Mouse (Mus musculus): Measurements from ENCODE around the gene Gm2016. TPM values are rescaled to one million over a fixed set of nuclear protein-coding genes. Genes with fewer than 3 reads are reported as not detected.

Gene Gm2016
- not detected in 2 replicates for polyA plus RNA-seq (2012; ENCODE audit: low replicate concordance)

GRCm38 (mm10) chr12:87873772-87874171 is at the start of gene Gm2016:
Gene Gm2016, plus strand, starts transcription at chr12:87874072.

GRCm38 (mm10) chr12:87842239-87842638 is 31.6 kb upstream of the Gm2016 start, which contains the start of gene Gm2001:
Gene Gm2001, minus strand, starts transcription at chr12:87842339.

GRCm38 (mm10) chr12:87895070-87895469 is 21.2 kb downstream of the Gm2016 start, which contains the start of gene Gm2022:
Gene Gm2022, plus strand, starts transcription at chr12:87895370.

GRCm38 (mm10) chr12:87919721-87920120 is 45.8 kb downstream of the Gm2016 start, which contains the start of gene Gm2035:
Gene Gm2035, minus strand, starts transcription at chr12:87919857.

Other genes starting within 250 kb of the Gm2016 start
- gene Gm16381, start 229.5 kb upstream of the Gm2016 start, polyA plus RNA-seq (2012; ENCODE audit: low replicate concordance): not detected in 2 replicates
- gene Gm21319, start 98.3 kb upstream of the Gm2016 start, polyA plus RNA-seq (2012; ENCODE audit: low replicate concordance): not detected in 2 replicates
- not detected in 2 replicates for gene Gm21936, start 78.6 kb upstream of the Gm2016 start, polyA plus RNA-seq (2012; ENCODE audit: low replicate concordance)
- gene BB287469, start 57.5 kb upstream of the Gm2016 start, polyA plus RNA-seq (2012; ENCODE audit: low replicate concordance): not detected in 2 replicates
- not detected in 2 replicates for gene Gm2001, start 31.7 kb upstream of the Gm2016 start, polyA plus RNA-seq (2012; ENCODE audit: low replicate concordance)
- gene Gm2022, start 21.3 kb downstream of the Gm2016 start, polyA plus RNA-seq (2012; ENCODE audit: low replicate concordance): not detected in 2 replicates
- gene Gm2035, start 45.8 kb downstream of the Gm2016 start, polyA plus RNA-seq (2012; ENCODE audit: low replicate concordance): not detected in 2 replicates
- not detected in 2 replicates for gene Gm2042, start 80.0 kb downstream of the Gm2016 start, polyA plus RNA-seq (2012; ENCODE audit: low replicate concordance)
- gene Gm2075, start 137.8 kb downstream of the Gm2016 start, polyA plus RNA-seq (2012; ENCODE audit: low replicate concordance): not detected in 2 replicates
- gene Gm6803, start 144.7 kb downstream of the Gm2016 start, polyA plus RNA-seq (2012; ENCODE audit: low replicate concordance): not detected in 2 replicates
- gene Gm2056, start 152.9 kb downstream of the Gm2016 start, polyA plus RNA-seq (2012; ENCODE audit: low replicate concordance): not detected in 2 replicates
- not detected in 2 replicates for gene Gm16368, start 209.6 kb downstream of the Gm2016 start, polyA plus RNA-seq (2012; ENCODE audit: low replicate concordance)

All from leukemia stem cell, adult 10-12 weeks (primary cell).